Mouse (Mus musculus) left cerebral cortex, adult 9 months (tissue): ENCODE results near the gene Fam110a.
"Not testable (repeated sequence)": the region's sequence is repeated elsewhere in the genome, so short reads cannot be mapped to it uniquely, and the experiment has no call there.

Source experiments
- DNase-seq, 2 experiments: peaks; one replicate each; pipeline ENCODE4 v3.0.0; 2022; ENCODE audit warnings: low spot score in 2 of 2

Fam110a gene

GRCm38 (mm10) chr2:151997776-151998504 lies 17.9 kb upstream of the Fam110a start:
- DNase-seq: no peak

- DNase-seq: not testable (repeated sequence)
These were observed 17.2 kb upstream of the Fam110a start for GRCm38 (mm10) chr2:151997190-151997575.

GRCm38 (mm10) chr2:151996229-151997189 lies 16.5 kb upstream of the Fam110a start, which contains the start of gene Slc52a3:
Slc52a3 (plus strand) TSS chr2:151996511.
- DNase-seq: peak in 1 of 2 experiments; percentile 80

GRCm38 (mm10) chr2:151994350-151995122 lies 14.5 kb upstream of the Fam110a start:
- DNase-seq: peak in 1 of 2 experiments; percentile 76

GRCm38 (mm10) chr2:151991446-151991845 lies 11.4 kb upstream of the Fam110a start:
- no peak for DNase-seq

GRCm38 (mm10) chr2:151990985-151991394 lies 11.0 kb upstream of the Fam110a start:
- no peak for DNase-seq

- DNase-seq: no peak
These were observed 9.0 kb upstream of the Fam110a start for GRCm38 (mm10) chr2:151988978-151989377.

- DNase-seq: no peak
These were observed 6.9 kb upstream of the Fam110a start for GRCm38 (mm10) chr2:151986958-151987357.

GRCm38 (mm10) chr2:151985426-151986172 lies 5.6 kb upstream of the Fam110a start:
- no peak for DNase-seq

GRCm38 (mm10) chr2:151984019-151984418 lies 4.0 kb upstream of the Fam110a start:
- no peak for DNase-seq

- DNase-seq: no peak
These were observed 2.5 kb upstream of the Fam110a start for GRCm38 (mm10) chr2:151982476-151982875.

- no peak for DNase-seq
These were observed 1.2 kb upstream of the Fam110a start for GRCm38 (mm10) chr2:151981268-151981667.

- DNase-seq: no peak
These were observed 305 bp upstream of the Fam110a start for GRCm38 (mm10) chr2:151980355-151980693.

GRCm38 (mm10) chr2:151978494-151978893 lies 1.5 kb downstream of the Fam110a start:
- no peak for DNase-seq

- no peak for DNase-seq
These were observed 2.2 kb downstream of the Fam110a start for GRCm38 (mm10) chr2:151977689-151978440.

GRCm38 (mm10) chr2:151976067-151976466 lies 4.0 kb downstream of the Fam110a start:
- DNase-seq: no peak

GRCm38 (mm10) chr2:151975295-151975694 lies 4.7 kb downstream of the Fam110a start:
- DNase-seq: no peak

- no peak for DNase-seq
These were observed 6.1 kb downstream of the Fam110a start for GRCm38 (mm10) chr2:151973595-151974562.

GRCm38 (mm10) chr2:151972880-151973594 lies 7.0 kb downstream of the Fam110a start:
- no peak for DNase-seq
